Mouse (Mus musculus): ENCODE measurements around the gene Fam57b.

Fam57b gene

DNA sequence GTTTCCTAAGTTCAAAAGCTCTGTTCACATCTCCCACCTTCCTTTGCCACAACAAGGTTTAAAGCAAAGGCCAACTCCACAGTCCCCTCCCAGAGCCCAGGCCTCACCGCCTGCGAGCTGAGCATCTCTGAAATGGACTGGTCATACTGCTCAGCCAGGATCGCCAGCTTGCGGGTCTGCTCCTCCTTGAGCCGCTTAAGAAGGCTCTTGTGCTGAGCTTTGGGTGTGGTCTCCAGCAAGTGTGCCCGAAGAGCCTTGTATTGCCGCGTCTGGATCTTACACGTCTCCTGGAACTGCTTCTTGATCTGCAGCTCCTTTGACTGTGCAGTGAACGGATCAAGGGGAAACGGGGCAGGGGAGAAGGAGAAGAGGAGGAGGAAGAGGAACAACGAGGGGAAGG, 70.5 kb downstream of the Fam57b start:
- DNase-seq (ENCODE audit: low read depth, low spot score): no peak

DNA sequence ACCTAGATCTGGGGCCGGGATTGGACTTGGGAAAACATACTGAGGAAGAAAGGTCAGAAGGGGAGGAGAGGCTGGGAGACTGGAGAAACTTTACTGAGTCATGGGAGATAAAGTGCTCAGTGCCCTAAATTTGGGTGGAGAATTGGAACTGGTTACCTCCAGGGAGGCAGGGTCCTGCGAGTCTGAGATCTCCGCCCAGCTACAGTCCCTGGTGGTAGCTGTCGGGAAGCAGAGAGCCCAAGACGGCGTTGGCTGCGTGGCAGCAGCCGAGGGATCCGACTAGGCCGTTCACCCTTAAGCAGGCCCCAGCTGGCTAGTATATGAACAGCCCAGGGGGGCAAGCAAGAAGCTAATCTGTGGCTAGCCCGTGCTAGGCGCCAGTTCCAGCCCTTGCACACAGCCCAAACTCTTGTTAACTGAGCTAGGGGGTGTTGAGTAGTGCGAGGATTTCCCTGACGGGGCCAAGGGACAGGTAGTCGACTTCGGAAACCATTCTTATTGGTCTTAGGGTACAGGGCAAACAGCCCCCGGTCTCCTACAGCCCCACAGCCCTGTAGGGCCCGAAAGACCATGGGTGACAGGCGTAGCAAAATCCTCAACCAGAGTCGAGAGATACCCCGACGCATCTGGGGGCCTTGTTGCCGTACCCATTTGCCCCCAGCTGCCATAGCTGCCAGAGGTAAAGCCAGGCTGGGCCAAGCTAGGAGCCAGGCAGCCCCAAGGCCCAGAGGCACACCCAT, 72.5 kb downstream of the Fam57b start:
- no peak for DNase-seq (ENCODE audit: low read depth, low spot score)

DNA sequence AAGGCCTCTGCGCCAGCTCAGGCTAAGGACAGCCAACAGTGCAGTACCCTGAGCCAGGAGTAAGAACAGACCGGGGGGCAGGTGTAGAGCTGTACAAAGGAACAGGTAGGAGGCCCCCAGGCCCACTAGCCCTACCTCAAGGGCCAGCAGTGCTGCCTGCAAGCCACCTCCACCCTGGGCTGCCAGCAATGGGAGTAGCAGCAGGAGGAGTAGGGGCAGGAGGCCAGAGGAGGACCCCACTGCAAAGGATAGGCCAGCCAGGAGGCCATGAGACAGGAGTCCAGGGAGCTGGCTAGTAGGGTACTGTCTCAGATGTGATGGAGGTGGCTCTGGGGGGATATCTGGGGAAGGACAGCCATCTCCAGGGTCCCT, 73.0 kb downstream of the Fam57b start:
- no peak for DNase-seq (ENCODE audit: low read depth, low spot score)

DNA sequence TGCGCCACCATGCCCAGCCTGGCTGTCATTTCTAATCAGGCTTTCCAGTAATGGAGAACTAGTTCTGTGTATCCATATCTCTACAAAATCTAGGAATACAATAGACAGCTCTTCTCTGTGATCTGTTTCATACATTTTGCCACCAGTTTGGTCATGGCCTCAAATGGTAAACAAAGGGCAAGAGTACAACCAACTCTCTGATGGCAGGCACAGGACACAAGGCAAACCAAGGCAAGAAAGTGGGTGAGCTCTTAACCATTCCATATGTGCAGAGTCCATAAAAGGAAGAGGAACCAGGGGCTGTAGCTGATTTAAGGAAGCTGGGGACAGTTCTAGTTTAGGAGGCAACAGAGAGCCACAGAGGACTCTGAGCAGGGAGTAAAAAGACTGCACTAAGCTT, 79.8 kb downstream of the Fam57b start:
- DNase-seq (ENCODE audit: low read depth, low spot score): no peak
